Mouse (Mus musculus): ENCODE results near the gene Tlk1. TPM values are rescaled to one million over a fixed set of nuclear protein-coding genes. Genes with fewer than 3 reads are reported as not detected.

Tlk1 gene
- polyA plus RNA-seq (2012; fragmentation: generic; extraction: Trizol), result 1 to 10 TPM in 1 of 2 experiments, under 1 TPM in 1; 0.57 to 5.8 TPM

GRCm38 (mm10) chr2:70825371-70826051 lies at the start of gene Tlk1:
Gene Tlk1, minus strand, starts transcription at chr2:70825728.

Other genes starting within 250 kb of the Tlk1 start
- 10 to 100 TPM; 70.4 to 90.4 TPM for gene Gorasp2, start 164.2 kb downstream of the Tlk1 start, polyA plus RNA-seq (2012; fragmentation: generic; extraction: Trizol)
- 1 to 10 TPM in 1 of 2 experiments, under 1 TPM in 1; 0.76 to 1.6 TPM for gene Gm26558, start 163.6 kb downstream of the Tlk1 start, polyA plus RNA-seq (2012; fragmentation: generic; extraction: Trizol)
- 1 to 10 TPM in 1 of 2 experiments, under 1 TPM in 1; 0.37 to 1.5 TPM for gene Dcaf17, start 229.6 kb upstream of the Tlk1 start, polyA plus RNA-seq (2012; fragmentation: generic; extraction: Trizol)
- gene Mettl8, start 229.9 kb upstream of the Tlk1 start, polyA plus RNA-seq (2012; fragmentation: generic; extraction: Trizol), result 1 to 10 TPM; 2.1 to 5.5 TPM